Mouse (Mus musculus) MEL (cell line): ENCODE measurements at regions not wholly inside any gene's neighbourhood (a gene's known extent, or its start where the extent isn't known, plus 50 kb on each side); places are given as distances from the start of the nearest gene placed in this dataset.
"Not testable (repeated sequence)": the region's sequence is repeated elsewhere in the genome, so short reads cannot be mapped to it uniquely, and the experiment has no call there.

Experiments used
- DNase-seq: peaks from one replicate; pipeline ENCODE4 v3.0.0; 2011; ENCODE audit warnings: low read depth, low spot score
- H3K27ac ChIP-seq: 2 replicates; pipeline ENCODE4 v1.5.1; 2012; ENCODE audit warnings: low read depth, mild to moderate bottlenecking, control low read depth, low read length, moderate library complexity; ENCODE audit not compliant: control insufficient read depth
- H3K27me3 ChIP-seq, 2 experiments: fragments of 150-350 bp in 1 of 2; sonication (generic) in 1 of 2; 2 replicates each; pipeline ENCODE4 v1.6.1; 2012; ENCODE audit warnings: low read length in 2 of 2, mild to moderate bottlenecking in 2 of 2, improper control_type of control experiment in 1 of 2, moderate library complexity in 1 of 2; ENCODE audit not compliant: insufficient read depth in 2 of 2, control insufficient read depth in 1 of 2
- H3K36me3 ChIP-seq, 2 experiments: 2 replicates each; pipeline ENCODE4 v1.6.1; 2012 to 2014; ENCODE audit warnings: low read length in 2 of 2, improper control_type of control experiment in 1 of 2, inconsistent platforms in 1 of 2, mild to moderate bottlenecking in 1 of 2; ENCODE audit not compliant: insufficient read depth in 2 of 2, control insufficient read depth in 1 of 2
- H3K4me1 ChIP-seq, 2 experiments: fragments of 150-350 bp in 1 of 2; sonication (generic) in 1 of 2; 2 replicates each; pipeline ENCODE4 v1.6.1; 2012; ENCODE audit warnings: low read length in 2 of 2, improper control_type of control experiment in 1 of 2, mild to moderate bottlenecking in 1 of 2; ENCODE audit not compliant: insufficient read depth in 2 of 2, control insufficient read depth in 1 of 2
- H3K4me3 ChIP-seq, 2 experiments: fragments of 150-350 bp in 1 of 2; sonication (generic) in 1 of 2; 2 replicates each; pipeline ENCODE4 v1.5.1; 2012; ENCODE audit warnings: low read depth in 2 of 2, low read length in 2 of 2, mild to moderate bottlenecking in 2 of 2, moderate library complexity in 2 of 2, control low read depth in 1 of 2, improper control_type of control experiment in 1 of 2; ENCODE audit not compliant: control insufficient read depth in 1 of 2, insufficient read depth in 1 of 2
- H3K79me2 ChIP-seq: 2 replicates; pipeline ENCODE4 v1.6.1; 2012; ENCODE audit warnings: mild to moderate bottlenecking, low read length, moderate library complexity; ENCODE audit not compliant: control insufficient read depth, poor library complexity, insufficient read depth
- H3K9ac ChIP-seq: 2 replicates; pipeline ENCODE4 v1.6.1; 2012; ENCODE audit warnings: low read depth, mild to moderate bottlenecking, control low read depth, low read length, moderate library complexity; ENCODE audit not compliant: control insufficient read depth, poor library complexity, severe bottlenecking
- H3K9me3 ChIP-seq: fragments of 150-350 bp; sonication (generic); replicated peaks from 2 replicates; pipeline ENCODE4 v1.6.1; 2012; ENCODE audit warnings: mild to moderate bottlenecking, low read length, improper control_type of control experiment, moderate library complexity; ENCODE audit not compliant: insufficient read depth
- BHLHE40 ChIP-seq: IDR thresholded peaks from 2 replicates; pipeline ENCODE4 v1.6.1; 2012; ENCODE audit warnings: low read depth, mild to moderate bottlenecking, inconsistent platforms, low read length, improper control_type of control experiment, borderline replicate concordance
- CTCF ChIP-seq, 3 experiments: IDR thresholded peaks in 2 of 3; conservative IDR thresholded peaks in 1 of 3; 2 replicates each; pipeline ENCODE4 v1.5.1; 2011 to 2012; ENCODE audit warnings: low read length in 3 of 3, low read depth in 2 of 3, mild to moderate bottlenecking in 2 of 3, improper control_type of control experiment in 1 of 3, inconsistent platforms in 1 of 3, mixed read lengths in 1 of 3, moderate library complexity in 1 of 3; ENCODE audit not compliant: control insufficient read depth in 1 of 3, insufficient read depth in 1 of 3, poor library complexity in 1 of 3, severe bottlenecking in 1 of 3
- EP300 ChIP-seq, 2 experiments: IDR thresholded peaks; 2 replicates each; pipeline ENCODE4 v1.6.1; 2011; ENCODE audit warnings: improper control_type of control experiment in 2 of 2, low read length in 2 of 2, low read depth in 1 of 2, mild to moderate bottlenecking in 1 of 2
- ETS1 ChIP-seq: IDR thresholded peaks from 2 replicates; pipeline ENCODE4 v1.6.1; 2012; ENCODE audit warnings: low read depth, mild to moderate bottlenecking, inconsistent platforms, low read length, improper control_type of control experiment, moderate library complexity
- GABPA ChIP-seq: IDR thresholded peaks from 2 replicates; pipeline ENCODE4 v1.6.1; 2012; ENCODE audit warnings: low read depth, mild to moderate bottlenecking, inconsistent platforms, low read length, improper control_type of control experiment, moderate library complexity
- HCFC1 ChIP-seq: IDR thresholded peaks from 2 replicates; pipeline ENCODE4 v1.6.1; 2012; ENCODE audit warnings: low read depth, mild to moderate bottlenecking, inconsistent platforms, low read length, improper control_type of control experiment, moderate library complexity
- KAT2A ChIP-seq: conservative IDR thresholded peaks from 2 replicates; pipeline ENCODE4 v1.6.1; 2012; ENCODE audit warnings: low read depth, low read length, improper control_type of control experiment, inconsistent platforms
- MAFK ChIP-seq: IDR thresholded peaks from 2 replicates; pipeline ENCODE4 v1.6.1; 2011; ENCODE audit warnings: low read depth, mild to moderate bottlenecking, low read length, improper control_type of control experiment, borderline replicate concordance
- MEF2A ChIP-seq: IDR thresholded peaks from 2 replicates; pipeline ENCODE4 v1.6.1; 2014; ENCODE audit warnings: low read depth, mild to moderate bottlenecking, inconsistent platforms, low read length, improper control_type of control experiment; ENCODE audit not compliant: poor library complexity, insufficient replicate concordance, severe bottlenecking; ENCODE audit errors: extremely low read depth
- NELFE ChIP-seq: IDR thresholded peaks from 2 replicates; pipeline ENCODE4 v1.6.1; 2011; ENCODE audit warnings: low read depth, low read length, improper control_type of control experiment
- NRF1 ChIP-seq: IDR thresholded peaks from 2 replicates; pipeline ENCODE4 v1.6.1; 2014; ENCODE audit warnings: low read depth, mild to moderate bottlenecking, inconsistent platforms, low read length, improper control_type of control experiment, moderate library complexity; ENCODE audit not compliant: poor library complexity, insufficient read depth, severe bottlenecking
- POLR2AphosphoS2 ChIP-seq: IDR thresholded peaks from 2 replicates; pipeline ENCODE4 v1.6.1; 2011; ENCODE audit warnings: low read length, improper control_type of control experiment
- POLR2AphosphoS5 ChIP-seq: IDR thresholded peaks from 2 replicates; pipeline ENCODE4 v1.6.1; 2012; ENCODE audit warnings: low read depth, borderline replicate concordance, mild to moderate bottlenecking, inconsistent platforms, low read length, moderate library complexity, mixed read lengths
- RCOR1 ChIP-seq: IDR thresholded peaks from 2 replicates; pipeline ENCODE4 v1.6.1; 2012; ENCODE audit warnings: low read depth, mild to moderate bottlenecking, inconsistent platforms, low read length, improper control_type of control experiment
- SIN3A ChIP-seq: IDR thresholded peaks from 2 replicates; pipeline ENCODE4 v1.6.1; 2012; ENCODE audit warnings: low read length, improper control_type of control experiment, inconsistent platforms
- SMC3 ChIP-seq: IDR thresholded peaks from 2 replicates; pipeline ENCODE4 v1.6.1; 2011; ENCODE audit warnings: low read depth, low read length, improper control_type of control experiment
- TBP ChIP-seq: IDR thresholded peaks from 2 replicates; pipeline ENCODE4 v1.8.0; 2011; ENCODE audit warnings: low read depth, low read length, improper control_type of control experiment
- ZC3H11A ChIP-seq: IDR thresholded peaks from 2 replicates; pipeline ENCODE4 v1.6.1; 2012; ENCODE audit warnings: low read depth, mild to moderate bottlenecking, inconsistent platforms, low read length, improper control_type of control experiment
- ZKSCAN1 ChIP-seq: IDR thresholded peaks from 2 replicates; pipeline ENCODE4 v1.6.1; 2012; ENCODE audit warnings: low read depth, mild to moderate bottlenecking, inconsistent platforms, low read length, improper control_type of control experiment, moderate library complexity

GRCm38 (mm10) chr16:8184781-8185180 is 240.2 kb downstream of the Tmem114 start:
- no peaks in the 10 kb centered on the region for H3K4me1 ChIP-seq
- H3K27ac ChIP-seq, result no peak overlapping the region
- H3K4me3 ChIP-seq, result no peak overlapping the region
- DNase-seq, result no peak
- H3K9ac ChIP-seq, result no peak overlapping the region
- TF ChIP-seq RCOR1, result no peak
- no peak for TF ChIP-seq BHLHE40
- no peak for TF ChIP-seq NELFE
- no peak for TF ChIP-seq ETS1
- no peak for TF ChIP-seq HCFC1
- TF ChIP-seq POLR2AphosphoS2, result no peak
- TF ChIP-seq MEF2A, result no peak
- TF ChIP-seq SIN3A, result no peak
- TF ChIP-seq CTCF (IDR thresholded peaks at IDR 0.05 in 2 of 3, conservative IDR thresholded peaks at IDR 0.05 in 1 of 3; ENCODE audit: control insufficient read depth in 1 of 3, insufficient read depth in 1 of 3, low read depth in 2 of 3, low read length in 3 of 3, poor library complexity in 1 of 3, severe bottlenecking in 1 of 3), result no peak
- TF ChIP-seq SMC3, result no peak
- TF ChIP-seq NRF1, result no peak
- TF ChIP-seq POLR2AphosphoS5, result no peak
- TF ChIP-seq GABPA, result no peak
- TF ChIP-seq KAT2A, result no peak
- no peaks in the 10 kb centered on the region for H3K36me3 ChIP-seq
- no peaks in the 10 kb centered on the region for H3K27me3 ChIP-seq
- H3K9me3 ChIP-seq, result no peaks in the 10 kb centered on the region
- no peaks in the 10 kb centered on the region for H3K79me2 ChIP-seq

DNA sequence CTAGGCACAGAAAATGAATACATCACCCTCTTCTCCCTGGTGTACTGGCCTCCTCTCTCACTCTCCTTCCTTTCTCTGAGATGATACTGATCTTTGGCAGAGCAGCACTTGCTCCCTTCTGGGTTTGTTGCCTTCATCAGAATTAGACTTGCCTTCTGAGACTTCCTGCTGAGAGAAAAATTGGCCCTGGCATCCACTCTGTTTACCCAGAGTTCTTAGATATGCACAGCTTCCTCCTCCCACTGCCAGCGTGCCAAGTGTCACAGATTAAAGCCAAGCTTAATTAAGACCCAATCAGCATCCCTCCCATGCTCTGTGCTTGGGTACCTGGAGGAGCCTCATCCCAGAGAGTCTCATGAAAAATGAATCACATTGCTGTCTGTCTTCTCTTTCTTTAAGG is 246.0 kb downstream of the Tmem114 start:
- TF ChIP-seq SMC3 (no peak), CTCF (IDR thresholded peaks at IDR 0.05 in 2 of 3, conservative IDR thresholded peaks at IDR 0.05 in 1 of 3; ENCODE audit: control insufficient read depth in 1 of 3, insufficient read depth in 1 of 3, low read depth in 2 of 3, low read length in 3 of 3, poor library complexity in 1 of 3, severe bottlenecking in 1 of 3) (no peak), MAFK (no peak), RCOR1 (no peak), ZKSCAN1 (no peak), TBP (no peak), ZC3H11A (no peak), EP300 (IDR thresholded peaks at IDR 0.05; ENCODE audit: low read depth in 1 of 2, low read length in 2 of 2) (no peak)
- Histone ChIP-seq H3K9me3 (no peaks in the 10 kb centered on the region), H3K79me2 (no peaks in the 10 kb centered on the region), H3K9ac (no peak overlapping the region), H3K36me3 (no peaks in the 10 kb centered on the region), H3K27me3 (no peaks in the 10 kb centered on the region), H3K4me3 (no peak overlapping the region), H3K4me1 (no peaks in the 10 kb centered on the region), H3K27ac (no peak overlapping the region)
- DNase-seq, result no peak

DNA sequence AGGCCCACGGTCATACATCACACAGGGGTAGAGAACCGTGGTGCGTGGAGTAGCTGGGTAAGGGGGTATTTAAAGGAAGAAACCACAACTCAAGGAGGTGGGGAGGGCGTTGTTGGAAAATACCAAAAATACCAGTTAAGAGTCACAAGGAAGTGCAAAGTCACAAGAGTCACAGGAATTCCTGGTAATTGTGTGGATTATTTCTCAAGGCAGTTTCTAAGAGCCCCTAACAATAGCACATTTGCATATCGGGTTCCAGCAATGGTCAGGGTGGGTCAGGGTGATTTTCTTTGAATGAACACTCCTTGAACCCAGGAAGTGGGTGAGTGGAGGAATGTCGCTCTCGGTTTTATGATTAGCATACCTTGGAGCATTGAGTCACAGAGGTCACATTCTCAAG is 247.7 kb downstream of the Tmem114 start:
- H3K79me2 ChIP-seq, H3K9me3 ChIP-seq, H3K27me3 ChIP-seq, DNase-seq, H3K4me1 ChIP-seq, H3K27ac ChIP-seq, H3K4me3 ChIP-seq, H3K36me3 ChIP-seq, H3K9ac ChIP-seq: not testable (repeated sequence)
